Mouse (Mus musculus) urinary bladder, adult 18-20 months (tissue): ENCODE data around the gene Psd4.

Experiments
- DNase-seq, 2 experiments: peaks; one replicate each; pipeline ENCODE4 v3.0.0; 2022; ENCODE audit warnings: low spot score in 2 of 2, mixed read lengths in 2 of 2

Gene Psd4

GRCm38 (mm10) chr2:24429806-24430205, 62.4 kb downstream of the Psd4 start:
- no peak for DNase-seq

- no peak for DNase-seq
Measured at GRCm38 (mm10) chr2:24434670-24435069, 67.3 kb downstream of the Psd4 start.

- no peak for DNase-seq
Measured at GRCm38 (mm10) chr2:24435699-24436098, 68.3 kb downstream of the Psd4 start.

- DNase-seq: no peak
Measured at GRCm38 (mm10) chr2:24440056-24440455, 72.7 kb downstream of the Psd4 start.

- no peak for DNase-seq
Measured at GRCm38 (mm10) chr2:24441899-24442298, 74.5 kb downstream of the Psd4 start.

GRCm38 (mm10) chr2:24442303-24442925, 75.0 kb downstream of the Psd4 start:
- no peak for DNase-seq

- no peak for DNase-seq
Measured at GRCm38 (mm10) chr2:24443256-24443790, 75.9 kb downstream of the Psd4 start.

GRCm38 (mm10) chr2:24449111-24449510, 81.7 kb downstream of the Psd4 start:
- no peak for DNase-seq

- DNase-seq: no peak
Measured at GRCm38 (mm10) chr2:24453206-24453605, 85.8 kb downstream of the Psd4 start.

- DNase-seq: no peak
Measured at GRCm38 (mm10) chr2:24454429-24455011, 87.1 kb downstream of the Psd4 start.

- DNase-seq: no peak
Measured at GRCm38 (mm10) chr2:24455057-24455855, 87.9 kb downstream of the Psd4 start.

- no peak for DNase-seq
Measured at GRCm38 (mm10) chr2:24456841-24457240, 89.5 kb downstream of the Psd4 start.

- no peak for DNase-seq
Measured at GRCm38 (mm10) chr2:24460112-24460807, 92.9 kb downstream of the Psd4 start.

- no peak for DNase-seq
Measured at GRCm38 (mm10) chr2:24460808-24461127, 93.4 kb downstream of the Psd4 start.
